Mouse (Mus musculus): ENCODE measurements around the gene Hpn.

The Hpn gene

GRCm38 (mm10) chr7:31140302-31140701, 25.2 kb upstream of the Hpn start:
- no peak for DNase-seq

- DNase-seq, result peak; percentile 54 to 71
Observed at GRCm38 (mm10) chr7:31139765-31140164, 24.7 kb upstream of the Hpn start.

DNA sequence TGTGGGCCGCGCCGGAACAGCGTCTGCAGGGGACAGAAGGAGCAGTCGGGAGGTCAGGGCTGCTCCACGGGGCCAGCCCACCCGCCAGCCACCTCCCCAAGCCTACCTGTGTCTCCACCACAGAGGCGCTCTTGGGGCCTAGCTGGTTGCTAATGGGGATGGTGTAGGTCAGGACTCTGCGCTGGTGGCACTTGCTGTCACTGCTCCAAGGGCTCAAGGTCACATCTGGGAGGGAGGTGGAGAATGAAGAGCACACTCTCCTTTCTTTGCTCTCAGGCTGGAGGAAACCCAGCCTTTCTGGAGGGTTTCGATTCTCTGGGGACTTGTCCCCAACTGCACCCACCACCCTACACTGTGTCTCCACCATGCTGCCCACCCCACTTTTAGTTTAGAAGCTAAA, 20.6 kb upstream of the Hpn start:
- no peak for DNase-seq

GRCm38 (mm10) chr7:31131866-31132265, 16.8 kb upstream of the Hpn start:
- DNase-seq, result no peak

DNA sequence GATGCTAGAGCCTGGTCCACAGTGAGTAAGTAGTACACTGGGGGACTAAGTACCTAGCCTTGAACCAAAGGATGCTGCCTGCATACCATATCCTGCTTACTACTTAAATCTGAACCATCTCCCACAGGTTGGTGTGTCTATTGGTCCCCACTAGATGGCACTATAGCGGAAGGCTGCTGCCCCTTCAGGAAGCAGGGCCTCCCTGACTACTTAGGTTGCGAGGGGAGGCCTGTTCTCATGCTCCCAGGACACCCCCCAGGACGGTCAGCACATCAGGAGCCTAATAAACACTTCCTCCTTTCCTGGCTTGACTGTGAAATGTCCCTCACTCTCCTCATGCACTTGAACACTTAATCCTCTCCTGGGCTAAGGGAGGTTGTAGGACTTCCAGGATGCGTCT, 15.8 kb upstream of the Hpn start:
- peak in 1 of 2 experiments; percentile 49 for DNase-seq

GRCm38 (mm10) chr7:31130197-31130596, 15.1 kb upstream of the Hpn start:
- no peak for DNase-seq

DNA sequence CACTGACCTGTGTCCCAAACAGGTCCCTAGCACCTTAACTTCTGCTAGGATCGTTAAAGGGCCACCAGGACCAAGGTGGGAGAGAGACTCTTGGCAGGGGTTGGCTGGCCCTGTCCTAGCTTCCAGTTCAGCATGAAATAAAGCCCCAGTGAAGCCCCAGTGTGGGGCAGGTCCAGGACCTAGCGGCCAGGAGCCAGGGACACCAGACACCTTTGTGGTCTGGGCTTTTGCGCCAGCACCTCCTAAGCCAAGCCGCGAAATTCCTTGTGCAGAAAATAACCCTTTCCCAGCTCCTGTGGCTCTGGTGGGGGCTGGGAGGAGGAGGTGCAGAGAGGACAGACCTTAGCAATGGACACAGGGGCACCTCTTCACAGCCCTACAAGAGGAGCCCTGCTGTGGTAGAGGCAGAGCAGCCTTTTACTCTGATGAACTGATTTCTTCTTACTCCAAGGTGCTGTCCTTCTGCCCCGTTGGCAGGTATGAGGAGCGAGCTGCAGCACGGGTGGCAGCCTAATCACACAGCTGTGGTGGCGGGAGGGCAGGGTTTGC, 13.1 kb upstream of the Hpn start:
- no peak for DNase-seq

- peak in 1 of 2 experiments; percentile 28 for DNase-seq
Observed at GRCm38 (mm10) chr7:31126851-31127724, 12.0 kb upstream of the Hpn start, which contains the start of gene Scn1b. Gene Scn1b, minus strand, starts transcription at chr7:31127003.

DNA sequence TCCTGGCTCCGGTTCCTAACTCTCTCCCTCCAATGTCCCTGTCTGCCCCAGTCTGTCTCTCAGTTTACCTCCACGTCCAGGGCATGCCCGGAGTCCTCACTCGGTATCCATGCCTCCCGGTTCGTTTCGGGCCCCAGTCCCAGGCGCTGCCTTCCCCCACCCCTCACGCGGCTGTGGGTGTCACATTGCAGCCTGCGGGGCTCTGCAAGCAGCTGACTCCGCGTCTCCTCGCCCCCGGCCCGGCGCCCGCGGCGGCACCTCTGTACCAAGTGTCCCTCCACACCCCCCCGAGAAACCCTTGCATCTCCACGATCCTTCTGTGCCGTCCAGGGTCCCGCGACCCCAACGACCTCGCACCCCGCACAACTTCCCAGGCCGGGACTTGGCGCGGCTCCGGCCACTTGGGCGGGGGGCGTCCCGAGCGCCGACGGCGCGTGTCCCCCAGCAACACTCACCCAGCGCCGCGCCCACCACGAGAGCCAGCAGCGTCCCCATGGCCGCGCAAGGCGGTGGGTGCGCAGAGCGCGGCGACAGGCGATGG, 11.2 kb upstream of the Hpn start:
- DNase-seq, result no peak

DNA sequence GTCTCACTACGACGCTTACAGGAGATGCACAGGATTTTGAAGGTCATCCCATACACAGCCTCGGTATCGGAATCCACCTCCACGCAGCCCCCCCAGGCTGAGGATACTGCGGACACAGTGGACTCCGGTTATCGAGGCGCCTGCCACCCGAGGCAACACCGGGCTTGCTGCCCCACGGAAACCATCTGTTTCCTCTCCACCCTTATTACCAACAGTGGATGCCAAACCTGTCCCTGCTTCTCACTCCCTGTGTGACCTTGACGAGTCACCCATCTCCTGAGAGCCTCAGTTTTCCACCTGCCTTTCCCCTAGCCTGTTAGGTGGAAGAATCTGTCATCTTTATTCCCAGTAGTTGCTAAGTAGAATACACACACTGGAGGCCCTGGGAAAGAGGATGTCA, 10.0 kb upstream of the Hpn start:
- no peak for DNase-seq

GRCm38 (mm10) chr7:31124381-31124780, 9.3 kb upstream of the Hpn start:
- no peak for DNase-seq

DNA sequence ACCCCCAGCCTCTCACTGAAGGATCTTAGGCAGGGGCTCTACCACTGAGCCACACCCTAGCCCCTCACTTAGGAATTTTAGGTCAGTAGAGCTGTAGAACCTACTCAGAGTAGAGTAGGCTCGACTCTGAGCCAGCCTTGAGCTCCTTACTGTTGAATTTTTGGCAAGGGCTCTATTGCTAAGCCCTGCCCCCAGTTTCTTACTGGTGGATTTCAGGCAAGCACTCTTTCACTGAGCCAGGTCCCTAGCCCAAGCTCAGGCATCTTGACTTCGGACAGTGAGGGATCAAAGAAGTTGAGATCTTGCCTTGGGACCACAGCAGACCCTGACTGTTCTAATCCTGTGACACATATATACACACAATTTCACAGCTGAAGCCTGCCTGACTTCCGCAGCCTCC, 8.6 kb upstream of the Hpn start:
- no peak for DNase-seq

- DNase-seq, result no peak
Observed at GRCm38 (mm10) chr7:31122641-31123631, 7.8 kb upstream of the Hpn start.

GRCm38 (mm10) chr7:31119556-31119955, 4.5 kb upstream of the Hpn start:
- DNase-seq, result no peak

DNA sequence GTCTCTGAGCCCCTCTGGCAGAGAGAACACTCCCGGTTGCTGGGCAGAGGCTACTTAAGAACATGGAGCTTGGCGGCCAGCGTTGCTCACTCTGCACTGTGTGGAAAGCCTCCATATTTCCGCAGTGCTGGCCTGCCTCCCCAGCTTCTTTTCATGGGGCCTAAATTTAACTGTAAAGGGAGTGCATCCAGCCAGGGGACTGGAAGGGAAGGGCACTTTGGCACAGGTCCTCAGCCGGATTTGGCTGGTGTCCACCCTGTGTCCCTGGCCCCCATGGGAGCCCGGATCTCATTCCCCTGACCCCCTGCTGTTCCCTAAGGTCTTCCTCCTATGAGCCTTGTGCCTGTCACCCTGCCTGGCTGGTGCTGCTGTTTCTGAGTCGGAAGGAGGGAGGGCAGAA, 3.4 kb upstream of the Hpn start:
- DNase-seq, result no peak

DNA sequence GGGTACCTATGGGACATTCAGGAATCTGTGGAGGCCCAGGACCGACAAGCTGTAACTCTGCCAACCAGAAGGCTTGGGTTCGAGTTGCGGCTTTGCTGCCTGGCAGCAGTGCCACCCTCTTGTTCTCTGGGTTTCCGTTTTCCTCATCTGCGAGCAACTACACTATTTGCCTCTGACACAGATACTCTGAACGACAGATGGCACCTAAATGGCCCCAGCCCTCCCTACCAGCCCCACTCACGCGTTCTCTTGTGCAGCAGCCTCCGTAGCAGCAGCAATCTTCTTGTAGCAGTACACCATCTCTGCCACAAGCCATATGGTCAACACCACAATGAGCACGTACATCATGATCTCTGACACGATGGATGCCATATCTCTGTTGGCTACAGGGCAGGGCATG, 2.4 kb upstream of the Hpn start:
- DNase-seq, result no peak

DNA sequence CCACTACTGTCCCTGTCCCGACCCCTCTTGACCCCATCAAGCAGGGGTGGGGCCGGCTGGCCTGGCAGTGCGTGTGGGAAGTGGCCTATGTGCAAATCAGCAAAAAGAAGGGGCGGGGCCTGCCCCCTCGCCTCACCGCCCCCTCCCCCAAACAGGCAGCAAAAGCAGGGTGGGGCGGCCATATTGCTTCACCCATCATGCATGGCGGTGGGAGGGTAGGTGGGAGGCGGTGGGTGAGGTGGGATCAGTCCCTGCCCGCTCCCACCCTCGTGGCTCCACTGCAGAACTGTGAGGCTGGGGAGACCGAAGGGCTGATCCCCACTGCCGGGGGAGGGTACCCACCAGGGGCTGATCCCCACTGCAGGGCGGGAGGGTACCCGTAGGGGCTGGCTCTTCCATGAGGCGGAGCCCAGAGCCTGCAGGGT, 1.6 kb upstream of the Hpn start:
- no peak for DNase-seq

- peak; percentile 27 to 38 for DNase-seq
Observed at GRCm38 (mm10) chr7:31115587-31116043, 525 bp upstream of the Hpn start.

DNA sequence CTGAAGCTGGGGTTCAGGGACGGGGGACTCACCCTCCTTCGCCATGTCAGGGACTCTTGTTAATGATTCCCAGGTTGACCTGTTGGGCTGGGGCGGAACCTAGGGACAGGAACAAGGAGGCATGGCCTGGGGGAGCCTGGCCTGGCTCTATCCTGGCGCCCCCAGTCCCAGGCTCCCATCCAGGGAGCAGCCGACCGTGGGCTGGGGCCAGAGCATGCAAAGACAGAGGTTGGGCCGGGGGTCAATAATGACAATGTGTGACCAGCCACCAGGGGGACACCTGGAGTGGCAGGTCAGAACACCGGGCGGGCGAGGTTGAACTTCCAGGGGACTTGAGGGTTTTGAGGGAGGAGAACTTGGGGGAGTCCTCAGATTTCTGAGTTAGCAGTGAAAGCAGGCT, 444 bp downstream of the Hpn start:
- DNase-seq, result no peak

DNA sequence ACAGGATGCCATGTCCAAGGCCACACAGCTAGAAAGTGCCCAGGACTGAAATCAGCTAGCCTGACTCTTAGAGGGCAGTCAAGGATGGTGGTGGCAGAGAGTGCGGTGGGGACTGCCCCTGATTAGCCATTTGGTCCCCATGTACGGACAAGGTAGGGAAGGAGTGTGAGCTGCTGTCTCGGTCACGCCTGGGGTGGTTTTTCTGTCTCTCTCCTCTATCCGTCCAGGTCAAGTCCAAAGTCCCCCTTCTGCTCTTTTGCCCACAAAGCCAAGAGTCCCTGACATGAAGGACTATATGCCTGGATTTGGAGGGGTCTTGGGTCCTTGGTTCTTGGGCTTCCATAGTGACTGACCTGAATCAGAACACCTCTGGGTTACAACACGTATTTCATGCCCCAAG, 1.3 kb downstream of the Hpn start:
- no peak for DNase-seq

DNA sequence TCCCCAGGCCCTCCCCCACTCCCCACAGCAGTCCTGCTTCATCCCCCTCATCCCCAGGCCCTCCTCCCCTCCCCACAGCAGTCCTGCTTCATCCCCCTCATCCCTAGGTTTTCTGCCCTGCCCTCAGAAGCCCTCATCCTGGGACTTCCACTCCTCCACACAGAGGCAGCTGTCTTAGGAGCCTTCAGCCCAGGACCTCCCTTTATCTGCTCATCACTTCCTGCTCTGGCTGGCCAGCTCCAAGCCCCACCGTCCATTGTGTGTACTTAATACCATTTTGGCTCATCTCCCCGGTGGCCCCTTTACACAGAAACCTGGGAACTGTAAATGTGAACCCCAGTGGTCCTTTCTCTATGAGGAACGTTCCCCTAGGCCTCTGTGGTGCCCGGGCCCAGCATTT, 3.1 kb downstream of the Hpn start:
- no peak for DNase-seq

DNA sequence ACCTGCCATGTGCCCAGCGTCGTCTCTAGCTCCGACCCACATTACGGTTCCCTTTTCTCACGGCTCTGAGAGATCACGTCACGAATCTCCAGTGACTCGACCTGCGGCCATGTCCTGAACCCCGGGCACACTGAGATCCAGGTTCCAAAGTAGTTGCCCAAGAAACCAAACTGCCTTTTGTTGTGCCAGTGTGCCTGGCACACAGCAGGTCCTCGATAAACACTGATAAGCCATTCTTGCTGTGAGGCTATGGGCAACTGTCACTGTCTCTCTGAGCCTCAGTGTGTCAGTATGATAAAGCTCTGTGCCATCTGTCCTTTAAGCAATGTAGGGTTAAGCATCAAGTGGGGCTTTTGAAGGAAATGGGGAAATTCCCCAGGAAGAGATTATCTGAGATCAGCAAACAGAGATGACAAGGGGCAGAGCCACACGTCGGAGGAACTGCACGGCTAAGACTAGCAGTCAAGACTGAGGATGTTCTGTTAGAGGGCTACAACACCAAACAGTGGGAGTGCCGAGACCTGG, 4.2 kb downstream of the Hpn start:
- DNase-seq, result no peak

GRCm38 (mm10) chr7:31109796-31110195, 5.3 kb downstream of the Hpn start:
- DNase-seq, result no peak
